Mouse (Mus musculus) urinary bladder, postnatal 14 days (tissue): ENCODE measurements around the gene Gfpt1.
"Not testable (repeated sequence)": the region's sequence is repeated elsewhere in the genome, so short reads cannot be mapped to it uniquely, and the experiment has no call there.

Experiments
- DNase-seq: peaks from one replicate; pipeline ENCODE4 v3.0.0; 2021; ENCODE audit warnings: low spot score

Gene Gfpt1

GRCm38 (mm10) chr6:87042004-87042336, 676 bp upstream of the Gfpt1 start:
- no peak for DNase-seq

- DNase-seq: no peak
Measured at GRCm38 (mm10) chr6:87043131-87043516, 478 bp downstream of the Gfpt1 start.

GRCm38 (mm10) chr6:87044895-87045294, 2.2 kb downstream of the Gfpt1 start:
- DNase-seq: no peak

GRCm38 (mm10) chr6:87045507-87045906, 2.9 kb downstream of the Gfpt1 start:
- no peak for DNase-seq

GRCm38 (mm10) chr6:87048712-87049111, 6.1 kb downstream of the Gfpt1 start:
- DNase-seq: not testable (repeated sequence)

GRCm38 (mm10) chr6:87051886-87052425, 9.3 kb downstream of the Gfpt1 start:
- DNase-seq: no peak

GRCm38 (mm10) chr6:87054193-87054592, 11.5 kb downstream of the Gfpt1 start:
- no peak for DNase-seq

- no peak for DNase-seq
Measured at GRCm38 (mm10) chr6:87059754-87060153, 17.1 kb downstream of the Gfpt1 start.

GRCm38 (mm10) chr6:87063586-87063985, 20.9 kb downstream of the Gfpt1 start:
- no peak for DNase-seq

- no peak for DNase-seq
Measured at GRCm38 (mm10) chr6:87068209-87068608, 25.6 kb downstream of the Gfpt1 start.

- DNase-seq: no peak
Measured at GRCm38 (mm10) chr6:87069195-87069900, 26.7 kb downstream of the Gfpt1 start.

- no peak for DNase-seq
Measured at GRCm38 (mm10) chr6:87070641-87071040, 28.0 kb downstream of the Gfpt1 start.

GRCm38 (mm10) chr6:87072759-87073158, 30.1 kb downstream of the Gfpt1 start:
- DNase-seq: no peak

- DNase-seq: no peak
Measured at GRCm38 (mm10) chr6:87075092-87075685, 32.5 kb downstream of the Gfpt1 start.

- DNase-seq: no peak
Measured at GRCm38 (mm10) chr6:87079457-87079856, 36.8 kb downstream of the Gfpt1 start.

- DNase-seq: no peak
Measured at GRCm38 (mm10) chr6:87085026-87085425, 42.4 kb downstream of the Gfpt1 start.

GRCm38 (mm10) chr6:87088356-87088755, 45.7 kb downstream of the Gfpt1 start:
- DNase-seq: no peak

- DNase-seq: no peak
Measured at GRCm38 (mm10) chr6:87090877-87091276, 48.2 kb downstream of the Gfpt1 start.

GRCm38 (mm10) chr6:87092476-87092875, 49.8 kb downstream of the Gfpt1 start:
- no peak for DNase-seq

- DNase-seq: not testable (repeated sequence)
Measured at GRCm38 (mm10) chr6:87093631-87094030, 51.0 kb downstream of the Gfpt1 start.

- DNase-seq: no peak
Measured at GRCm38 (mm10) chr6:87099261-87099660, 56.6 kb downstream of the Gfpt1 start.

GRCm38 (mm10) chr6:87099671-87100296, 57.1 kb downstream of the Gfpt1 start:
- DNase-seq: no peak

GRCm38 (mm10) chr6:87100297-87101020, 57.8 kb downstream of the Gfpt1 start:
- DNase-seq: no peak
